Mouse (Mus musculus) brain, embryonic 14.5 days (tissue): ENCODE results near the gene Lrrc75a.

Experiments used
- CTCF ChIP-seq: fragments of 200-500 bp; IDR thresholded peaks from 2 replicates; pipeline ENCODE4 v1.5.1; 2012; ENCODE audit warnings: inconsistent platforms, mild to moderate bottlenecking, moderate library complexity, borderline replicate concordance; ENCODE audit not compliant: insufficient read depth, insufficient read length; ENCODE audit errors: extremely low read depth
- POLR2A ChIP-seq: fragments of 200-500 bp; IDR thresholded peaks from 2 replicates; pipeline ENCODE4 v1.6.1; 2012; ENCODE audit warnings: mild to moderate bottlenecking, inconsistent platforms, borderline replicate concordance; ENCODE audit not compliant: poor library complexity, insufficient read depth, insufficient read length, severe bottlenecking; ENCODE audit errors: extremely low read depth

DNA sequence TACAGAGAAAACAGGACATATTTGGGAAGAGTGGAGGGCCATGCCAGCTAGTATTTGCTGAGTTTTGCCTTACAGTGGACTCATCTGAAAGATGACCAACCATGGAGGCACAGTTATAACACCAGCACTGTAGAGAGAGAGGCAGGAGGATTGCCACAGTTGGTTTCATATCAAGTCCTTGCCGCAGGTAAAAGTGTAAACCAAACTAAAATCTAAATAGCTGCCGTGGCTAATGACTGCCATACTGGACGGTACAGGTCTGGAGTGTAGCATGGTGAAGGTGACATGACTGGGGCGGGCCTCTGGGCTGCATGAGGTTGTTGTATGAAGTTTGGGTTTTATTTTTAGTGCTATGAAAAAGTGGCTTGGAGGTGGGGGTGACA lies 73.6 kb downstream of the Lrrc75a start:
- TF ChIP-seq CTCF (no peak), POLR2A (no peak)
